Mouse (Mus musculus) CH12.LX (cell line): ENCODE data around the gene Ngfr. TPM values are rescaled to one million over a fixed set of nuclear protein-coding genes. Genes with fewer than 3 reads are reported as not detected.

Experiments
- DNase-seq: peaks from one replicate; pipeline ENCODE4 v3.0.0-alpha.2; 2013; ENCODE audit errors: extremely low read depth
- H3K27ac ChIP-seq: 2 replicates; pipeline ENCODE4 v1.5.1; 2012; ENCODE audit warnings: low read depth, mild to moderate bottlenecking, control low read depth, moderate library complexity; ENCODE audit not compliant: insufficient read depth
- H3K27me3 ChIP-seq: replicated peaks from 2 replicates; pipeline ENCODE3; 2012; ENCODE audit warnings: inconsistent platforms
- H3K36me3 ChIP-seq, 2 experiments: replicated peaks in 1 of 2; 2 replicates each; pipeline versions ENCODE3 to v1.6.1; 2012; ENCODE audit warnings: inconsistent platforms in 1 of 2, low read length in 1 of 2, mild to moderate bottlenecking in 1 of 2, mixed read lengths in 1 of 2, moderate library complexity in 1 of 2; ENCODE audit not compliant: control insufficient read depth in 1 of 2, insufficient read depth in 1 of 2
- H3K4me1 ChIP-seq, 2 experiments: 2 replicates each; pipeline ENCODE4 v1.6.1; 2012; ENCODE audit warnings: inconsistent platforms in 1 of 2, moderate library complexity in 1 of 2; ENCODE audit not compliant: insufficient read depth in 2 of 2, control insufficient read depth in 1 of 2
- H3K4me2 ChIP-seq: 2 replicates; pipeline ENCODE4 v1.6.1; 2012; ENCODE audit warnings: low read depth, mild to moderate bottlenecking, control low read depth; ENCODE audit not compliant: poor library complexity, insufficient read depth, severe bottlenecking
- H3K4me3 ChIP-seq, 3 experiments: fragments of 150-350 bp in 1 of 3; sonication (generic) in 1 of 3; replicated peaks in 1 of 3; 2 replicates each; pipeline versions ENCODE3 to v1.5.1; 2011 to 2012; ENCODE audit warnings: low read depth in 2 of 3, low read length in 2 of 3, mild to moderate bottlenecking in 2 of 3, moderate library complexity in 2 of 3, control low read depth in 1 of 3, improper control_type of control experiment in 1 of 3, inconsistent platforms in 1 of 3, mixed read lengths in 1 of 3; ENCODE audit not compliant: poor library complexity in 1 of 3
- H3K79me2 ChIP-seq: replicated peaks from 2 replicates; pipeline ENCODE4 v1.6.1; 2012; ENCODE audit warnings: mild to moderate bottlenecking, moderate library complexity; ENCODE audit not compliant: control insufficient read depth, poor library complexity, insufficient read depth, severe bottlenecking; ENCODE audit errors: extremely low read depth
- H3K9ac ChIP-seq: 2 replicates; pipeline ENCODE4 v1.6.1; 2012; ENCODE audit warnings: low read depth, mild to moderate bottlenecking, control low read depth, moderate library complexity; ENCODE audit not compliant: insufficient read depth
- H3K9me3 ChIP-seq: replicated peaks from 2 replicates; pipeline ENCODE3; 2012; ENCODE audit warnings: low read length, inconsistent platforms, mixed read lengths
- BHLHE40 ChIP-seq: IDR thresholded peaks from 2 replicates; pipeline ENCODE4 v1.6.1; 2011; ENCODE audit warnings: mild to moderate bottlenecking, low read depth, low read length, improper control_type of control experiment
- CHD1 ChIP-seq: IDR thresholded peaks from 2 replicates; pipeline ENCODE4 v1.6.1; 2012; ENCODE audit warnings: low read depth, low read length, improper control_type of control experiment, inconsistent platforms
- CTCF ChIP-seq, 2 experiments: IDR thresholded peaks in 1 of 2; conservative IDR thresholded peaks in 1 of 2; 2 replicates each; pipeline ENCODE4 v1.5.1; 2011 to 2012; ENCODE audit warnings: low read depth in 2 of 2, low read length in 2 of 2, improper control_type of control experiment in 1 of 2, inconsistent platforms in 1 of 2, mild to moderate bottlenecking in 1 of 2, moderate library complexity in 1 of 2
- ELF1 ChIP-seq: IDR thresholded peaks from 2 replicates; pipeline ENCODE4 v1.6.1; 2014; ENCODE audit warnings: low read depth, mild to moderate bottlenecking, inconsistent platforms, low read length, improper control_type of control experiment
- EP300 ChIP-seq: IDR thresholded peaks from 2 replicates; pipeline ENCODE4 v1.6.1; 2011; ENCODE audit warnings: low read length, improper control_type of control experiment
- ETS1 ChIP-seq: conservative IDR thresholded peaks from 2 replicates; pipeline ENCODE4 v1.6.1; 2012; ENCODE audit warnings: low read depth, mild to moderate bottlenecking, inconsistent platforms, low read length, improper control_type of control experiment, moderate library complexity
- GABPA ChIP-seq: IDR thresholded peaks from 2 replicates; pipeline ENCODE4 v1.6.1; 2012; ENCODE audit warnings: low read depth, low read length, improper control_type of control experiment, inconsistent platforms; ENCODE audit not compliant: insufficient replicate concordance
- HCFC1 ChIP-seq: IDR thresholded peaks from 2 replicates; pipeline ENCODE4 v1.6.1; 2012; ENCODE audit warnings: low read depth, mild to moderate bottlenecking, inconsistent platforms, low read length, improper control_type of control experiment
- IRF4 ChIP-seq: IDR thresholded peaks from 2 replicates; pipeline ENCODE4 v1.6.1; 2014; ENCODE audit warnings: low read depth, mild to moderate bottlenecking, inconsistent platforms, low read length, improper control_type of control experiment
- JUND ChIP-seq: conservative IDR thresholded peaks from 2 replicates; pipeline ENCODE4 v1.6.1; 2011; ENCODE audit warnings: low read depth, low read length, improper control_type of control experiment
- MAZ ChIP-seq: IDR thresholded peaks from 2 replicates; pipeline ENCODE4 v1.6.1; 2012; ENCODE audit warnings: low read depth, mild to moderate bottlenecking, inconsistent platforms, low read length, improper control_type of control experiment, moderate library complexity
- NELFE ChIP-seq: IDR thresholded peaks from 2 replicates; pipeline ENCODE4 v1.6.1; 2011; ENCODE audit warnings: low read depth, low read length, improper control_type of control experiment
- PAX5 ChIP-seq: IDR thresholded peaks from 2 replicates; pipeline ENCODE4 v1.6.1; 2012; ENCODE audit warnings: low read length, inconsistent platforms, mixed read lengths
- POLR2AphosphoS2 ChIP-seq: IDR thresholded peaks from 2 replicates; pipeline ENCODE4 v1.6.1; 2011; ENCODE audit warnings: low read depth, low read length, improper control_type of control experiment
- RCOR1 ChIP-seq: conservative IDR thresholded peaks from 2 replicates; pipeline ENCODE4 v1.6.1; 2012; ENCODE audit warnings: low read depth, mild to moderate bottlenecking, inconsistent platforms, low read length, improper control_type of control experiment
- SMC3 ChIP-seq: IDR thresholded peaks from 2 replicates; pipeline ENCODE4 v1.6.1; 2011; ENCODE audit warnings: low read depth, low read length, improper control_type of control experiment
- TBP ChIP-seq: conservative IDR thresholded peaks from 2 replicates; pipeline ENCODE4 v1.6.1; 2011; ENCODE audit warnings: low read depth, low read length, improper control_type of control experiment
- USF2 ChIP-seq: conservative IDR thresholded peaks from 2 replicates; pipeline ENCODE4 v1.6.1; 2011; ENCODE audit warnings: low read depth, low read length, improper control_type of control experiment
- ZKSCAN1 ChIP-seq: IDR thresholded peaks from 2 replicates; pipeline ENCODE4 v1.6.1; 2012; ENCODE audit warnings: low read depth, inconsistent platforms, low read length, improper control_type of control experiment, borderline replicate concordance
- ZMIZ1 ChIP-seq: IDR thresholded peaks from 2 replicates; pipeline ENCODE4 v1.6.1; 2012; ENCODE audit warnings: low read depth, mild to moderate bottlenecking, inconsistent platforms, low read length, improper control_type of control experiment
- ZNF384 ChIP-seq: IDR thresholded peaks from 2 replicates; pipeline ENCODE4 v1.6.1; 2012; ENCODE audit warnings: low read depth, low read length, improper control_type of control experiment, inconsistent platforms
- dilution Hi-C: fragments of 300-500 bp; cut with MboI; formaldehyde crosslinking; loops from 2 replicates; pipeline ENCODE4 v1.14.3; 2020; ENCODE audit warnings: low sequenced_read_pairs; ENCODE audit not compliant: extremely low pct_unique_long_range_greater_than_20kb, extremely low pct_ligation_motif_present
- in situ Hi-C: fragments of 300-500 bp; cut with MboI; formaldehyde crosslinking; loops from 3 replicates; pipeline ENCODE4 v1.14.3; 2019; ENCODE audit warnings: low sequenced_read_pairs, low pct_ligation_motif_present, low pct_unique_long_range_greater_than_20kb, mixed read lengths
- polyA plus RNA-seq: library from polyadenylated mRNA; unstranded; fragments of >175 nt; gene quantifications from 2 replicates; pipeline ENCODE4 v1.2.1, GENCODE M21; 2012; ENCODE audit warnings: low read depth; ENCODE audit not compliant: insufficient read length
- total RNA-seq, 2 experiments: library from RNA; depleted of rRNA; stranded (reverse); fragments of 300-350 nt in 1 of 2; fragments of >200 nt in 1 of 2; gene quantifications; 2 replicates each; pipeline ENCODE4 v1.2.3; 2012 to 2014

The Ngfr gene
- total and polyA plus RNA-seq, 3 experiments, result not detected

GRCm38 (mm10) chr11:95574786-95575334 is 12.7 kb downstream of the Ngfr start:
- in situ Hi-C loops, result no loop called here
- Histone ChIP-seq H3K9me3 (no peaks in the 10 kb centered on the region), H3K79me2 (no peaks in the 10 kb centered on the region), H3K9ac (no peak overlapping the region)
- TF ChIP-seq MAZ (no peak), CHD1 (no peak), RCOR1 (no peak), ELF1 (no peak), ETS1 (no peak), USF2 (no peak), GABPA (no peak), JUND (no peak), EP300 (no peak), ZNF384 (no peak), TBP (no peak), PAX5 (no peak), NELFE (no peak), ZMIZ1 (no peak)
- TF ChIP-seq, all 38 proteins: peak for 0
- H3K36me3 ChIP-seq, result no peaks in the 10 kb centered on the region
- DNase-seq, result no peak
- peaks cover 94% of the 10 kb centered on the region for H3K27me3 ChIP-seq
- H3K4me2 ChIP-seq, result no peak overlapping the region
- H3K27ac ChIP-seq, result no peak overlapping the region
- dilution Hi-C loops, result no loop called here
- H3K4me3 ChIP-seq, result no peak overlapping the region
- peaks cover 0 to 6% of the 10 kb centered on the region in 2 experiments; a peak in 2 of 4 replicates for H3K4me1 ChIP-seq

- no peak for DNase-seq
- peaks cover 92% of the 10 kb centered on the region for H3K27me3 ChIP-seq
- no peaks in the 10 kb centered on the region for H3K36me3 ChIP-seq
- no peaks in the 10 kb centered on the region for H3K4me1 ChIP-seq
- H3K4me3 ChIP-seq, result no peak overlapping the region
- no peak for TF ChIP-seq BHLHE40
- TF ChIP-seq, all 38 proteins: peak for 0
- Histone ChIP-seq H3K9me3 (no peaks in the 10 kb centered on the region), H3K27ac (no peak overlapping the region), H3K9ac (no peak overlapping the region), H3K79me2 (no peaks in the 10 kb centered on the region), H3K4me2 (no peak overlapping the region)
- dilution Hi-C loops, result no loop called here
- in situ Hi-C loops, result no loop called here
Observed at GRCm38 (mm10) chr11:95572227-95572626, 15.3 kb downstream of the Ngfr start.

DNA sequence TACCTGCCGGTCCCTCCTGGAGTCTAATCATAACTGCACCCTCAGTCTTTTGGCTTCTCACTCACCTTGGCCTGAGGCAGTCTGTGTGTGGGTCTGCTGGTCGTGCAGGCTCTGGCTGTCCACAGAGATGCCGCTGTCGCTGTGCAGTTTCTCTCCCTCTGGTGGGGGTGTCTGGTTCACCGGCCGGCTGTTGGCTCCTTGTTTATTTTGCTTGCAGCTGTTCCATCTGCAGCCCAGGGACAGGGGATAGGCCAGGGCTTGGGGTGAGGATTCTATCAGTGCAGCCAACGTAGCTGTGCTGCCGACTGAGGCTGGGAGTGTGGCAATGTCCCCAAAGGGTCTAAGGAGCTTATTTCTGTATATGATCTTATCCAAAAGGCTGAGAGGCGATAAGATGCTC is 15.8 kb downstream of the Ngfr start:
- in situ Hi-C loops (no loop called here), dilution Hi-C loops (no loop called here)
- no peak overlapping the region for H3K27ac ChIP-seq
- H3K27me3 ChIP-seq, result peaks cover 92% of the 10 kb centered on the region
- DNase-seq, result no peak
- no peak overlapping the region for H3K9ac ChIP-seq
- no peaks in the 10 kb centered on the region for H3K79me2 ChIP-seq
- no peaks in the 10 kb centered on the region for H3K4me1 ChIP-seq
- H3K9me3 ChIP-seq, result no peaks in the 10 kb centered on the region
- no peak overlapping the region for H3K4me3 ChIP-seq
- TF ChIP-seq GABPA (no peak), CTCF (conservative IDR thresholded peaks at IDR 0.05 in 1 of 2, IDR thresholded peaks at IDR 0.05 in 1 of 2; ENCODE audit: low read depth in 2 of 2, low read length in 2 of 2) (no peak), POLR2AphosphoS2 (no peak), PAX5 (no peak), BHLHE40 (no peak), ZKSCAN1 (no peak), SMC3 (no peak), IRF4 (no peak), HCFC1 (no peak)
- no peaks in the 10 kb centered on the region for H3K36me3 ChIP-seq
- H3K4me2 ChIP-seq, result no peak overlapping the region
